Mouse (Mus musculus) MEL (cell line): ENCODE data around the gene Gm10642. TPM values are rescaled to one million over a fixed set of nuclear protein-coding genes. Genes with fewer than 3 reads are reported as not detected.

Experiments
- DNase-seq: peaks from one replicate; pipeline ENCODE4 v3.0.0; 2011; ENCODE audit warnings: low read depth, low spot score
- H3K27ac ChIP-seq: 2 replicates; pipeline ENCODE4 v1.5.1; 2012; ENCODE audit warnings: low read depth, mild to moderate bottlenecking, control low read depth, low read length, moderate library complexity; ENCODE audit not compliant: control insufficient read depth
- H3K27me3 ChIP-seq, 2 experiments: fragments of 150-350 bp in 1 of 2; sonication (generic) in 1 of 2; 2 replicates each; pipeline ENCODE4 v1.6.1; 2012; ENCODE audit warnings: low read length in 2 of 2, mild to moderate bottlenecking in 2 of 2, improper control_type of control experiment in 1 of 2, moderate library complexity in 1 of 2; ENCODE audit not compliant: insufficient read depth in 2 of 2, control insufficient read depth in 1 of 2
- H3K36me3 ChIP-seq, 2 experiments: 2 replicates each; pipeline ENCODE4 v1.6.1; 2012 to 2014; ENCODE audit warnings: low read length in 2 of 2, improper control_type of control experiment in 1 of 2, inconsistent platforms in 1 of 2, mild to moderate bottlenecking in 1 of 2; ENCODE audit not compliant: insufficient read depth in 2 of 2, control insufficient read depth in 1 of 2
- H3K4me1 ChIP-seq, 2 experiments: fragments of 150-350 bp in 1 of 2; sonication (generic) in 1 of 2; 2 replicates each; pipeline ENCODE4 v1.6.1; 2012; ENCODE audit warnings: low read length in 2 of 2, improper control_type of control experiment in 1 of 2, mild to moderate bottlenecking in 1 of 2; ENCODE audit not compliant: insufficient read depth in 2 of 2, control insufficient read depth in 1 of 2
- H3K4me3 ChIP-seq, 2 experiments: fragments of 150-350 bp in 1 of 2; sonication (generic) in 1 of 2; 2 replicates each; pipeline ENCODE4 v1.5.1; 2012; ENCODE audit warnings: low read depth in 2 of 2, low read length in 2 of 2, mild to moderate bottlenecking in 2 of 2, moderate library complexity in 2 of 2, control low read depth in 1 of 2, improper control_type of control experiment in 1 of 2; ENCODE audit not compliant: control insufficient read depth in 1 of 2, insufficient read depth in 1 of 2
- H3K79me2 ChIP-seq: 2 replicates; pipeline ENCODE4 v1.6.1; 2012; ENCODE audit warnings: mild to moderate bottlenecking, low read length, moderate library complexity; ENCODE audit not compliant: control insufficient read depth, poor library complexity, insufficient read depth
- H3K9ac ChIP-seq: 2 replicates; pipeline ENCODE4 v1.6.1; 2012; ENCODE audit warnings: low read depth, mild to moderate bottlenecking, control low read depth, low read length, moderate library complexity; ENCODE audit not compliant: control insufficient read depth, poor library complexity, severe bottlenecking
- H3K9me3 ChIP-seq: fragments of 150-350 bp; sonication (generic); replicated peaks from 2 replicates; pipeline ENCODE4 v1.6.1; 2012; ENCODE audit warnings: mild to moderate bottlenecking, low read length, improper control_type of control experiment, moderate library complexity; ENCODE audit not compliant: insufficient read depth
- CTCF ChIP-seq, 3 experiments: IDR thresholded peaks in 2 of 3; conservative IDR thresholded peaks in 1 of 3; 2 replicates each; pipeline ENCODE4 v1.5.1; 2011 to 2012; ENCODE audit warnings: low read length in 3 of 3, low read depth in 2 of 3, mild to moderate bottlenecking in 2 of 3, improper control_type of control experiment in 1 of 3, inconsistent platforms in 1 of 3, mixed read lengths in 1 of 3, moderate library complexity in 1 of 3; ENCODE audit not compliant: control insufficient read depth in 1 of 3, insufficient read depth in 1 of 3, poor library complexity in 1 of 3, severe bottlenecking in 1 of 3
- ETS1 ChIP-seq: IDR thresholded peaks from 2 replicates; pipeline ENCODE4 v1.6.1; 2012; ENCODE audit warnings: low read depth, mild to moderate bottlenecking, inconsistent platforms, low read length, improper control_type of control experiment, moderate library complexity
- JUND ChIP-seq: IDR thresholded peaks from 2 replicates; pipeline ENCODE4 v1.6.1; 2011; ENCODE audit warnings: low read depth, mild to moderate bottlenecking, improper control_type of control experiment, low read length
- KAT2A ChIP-seq: conservative IDR thresholded peaks from 2 replicates; pipeline ENCODE4 v1.6.1; 2012; ENCODE audit warnings: low read depth, low read length, improper control_type of control experiment, inconsistent platforms
- MAZ ChIP-seq: IDR thresholded peaks from 2 replicates; pipeline ENCODE4 v1.6.1; 2012; ENCODE audit warnings: low read depth, mild to moderate bottlenecking, inconsistent platforms, low read length, improper control_type of control experiment
- MYC ChIP-seq: IDR thresholded peaks from 2 replicates; pipeline ENCODE4 v1.6.1; 2011; ENCODE audit warnings: low read depth, mild to moderate bottlenecking, low read length, improper control_type of control experiment, moderate library complexity
- NRF1 ChIP-seq: IDR thresholded peaks from 2 replicates; pipeline ENCODE4 v1.6.1; 2014; ENCODE audit warnings: low read depth, mild to moderate bottlenecking, inconsistent platforms, low read length, improper control_type of control experiment, moderate library complexity; ENCODE audit not compliant: poor library complexity, insufficient read depth, severe bottlenecking
- POLR2A ChIP-seq, 2 experiments: IDR thresholded peaks; 2 replicates each; pipeline ENCODE4 v1.6.1; 2011 to 2012; ENCODE audit warnings: low read length in 2 of 2, mild to moderate bottlenecking in 2 of 2, control low read depth in 1 of 2, improper control_type of control experiment in 1 of 2, low read depth in 1 of 2, moderate library complexity in 1 of 2; ENCODE audit not compliant: control insufficient read depth in 1 of 2, insufficient read depth in 1 of 2, poor library complexity in 1 of 2
- RAD21 ChIP-seq: IDR thresholded peaks from 2 replicates; pipeline ENCODE4 v1.6.1; 2011; ENCODE audit warnings: mild to moderate bottlenecking, low read depth, low read length, improper control_type of control experiment
- SIN3A ChIP-seq: IDR thresholded peaks from 2 replicates; pipeline ENCODE4 v1.6.1; 2012; ENCODE audit warnings: low read length, improper control_type of control experiment, inconsistent platforms
- SMC3 ChIP-seq: IDR thresholded peaks from 2 replicates; pipeline ENCODE4 v1.6.1; 2011; ENCODE audit warnings: low read depth, low read length, improper control_type of control experiment
- USF1 ChIP-seq: IDR thresholded peaks from 2 replicates; pipeline ENCODE4 v1.6.1; 2014; ENCODE audit warnings: low read depth, mild to moderate bottlenecking, inconsistent platforms, low read length, improper control_type of control experiment, moderate library complexity
- ZC3H11A ChIP-seq: IDR thresholded peaks from 2 replicates; pipeline ENCODE4 v1.6.1; 2012; ENCODE audit warnings: low read depth, mild to moderate bottlenecking, inconsistent platforms, low read length, improper control_type of control experiment
- ZKSCAN1 ChIP-seq: IDR thresholded peaks from 2 replicates; pipeline ENCODE4 v1.6.1; 2012; ENCODE audit warnings: low read depth, mild to moderate bottlenecking, inconsistent platforms, low read length, improper control_type of control experiment, moderate library complexity
- polyA plus RNA-seq, 2 experiments: library from polyadenylated mRNA; stranded (reverse) in 1 of 2; unstranded in 1 of 2; fragments of >175 nt in 1 of 2; fragments of >200 nt in 1 of 2; gene quantifications; 2 replicates each; pipeline versions ENCODE4 v1.2.1 to v1.2.4; 2012; ENCODE audit warnings: low replicate concordance in 2 of 2, low read depth in 1 of 2; ENCODE audit not compliant: insufficient read length in 2 of 2, insufficient read depth in 1 of 2, missing spikeins in 1 of 2
- total RNA-seq: library from RNA; depleted of rRNA; stranded (reverse); fragments of 300-350 nt; gene quantifications from 2 replicates; pipeline ENCODE4 v1.2.3, GENCODE M21; 2012

Gene Gm10642
- total and polyA plus RNA-seq, 3 experiments, result 1.3 TPM; not detected in 1

DNA sequence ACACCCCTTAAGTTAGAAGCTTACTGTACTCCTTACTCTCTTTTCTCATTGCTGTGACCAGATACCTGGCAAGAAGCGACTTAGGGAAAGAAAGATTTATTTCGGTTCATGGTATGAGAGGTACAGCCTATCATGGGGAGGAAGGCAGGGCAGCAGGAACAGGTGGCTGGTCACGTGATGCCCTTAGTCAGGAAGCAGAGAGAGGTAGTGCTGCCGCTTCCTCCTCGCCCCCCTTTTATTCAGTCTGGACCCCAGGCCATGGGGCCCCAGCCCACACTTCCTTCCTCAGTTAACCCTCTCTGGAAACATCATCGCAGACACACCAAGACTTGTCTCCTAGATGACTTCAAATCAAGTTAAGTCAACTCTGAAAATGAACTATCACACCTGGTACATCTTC lies 15.2 kb downstream of the Gm10642 start:
- H3K9me3 ChIP-seq, result no peaks in the 10 kb centered on the region
- TF ChIP-seq USF1, result peak; percentile 82
- no peak for TF ChIP-seq POLR2A (IDR thresholded peaks at IDR 0.05; ENCODE audit: control insufficient read depth in 1 of 2, insufficient read depth in 1 of 2, low read depth in 1 of 2, low read length in 2 of 2, poor library complexity in 1 of 2)
- no peak for TF ChIP-seq ZKSCAN1
- TF ChIP-seq KAT2A, result no peak
- DNase-seq, result no peak
- H3K9ac ChIP-seq, result no peak overlapping the region
- H3K36me3 ChIP-seq, result peaks cover 0 to 29% of the 10 kb centered on the region in 2 experiments; a peak in 2 of 4 replicates
- no peak overlapping the region for H3K4me3 ChIP-seq
- H3K79me2 ChIP-seq, result no peaks in the 10 kb centered on the region
- no peak overlapping the region for H3K27ac ChIP-seq
- H3K4me1 ChIP-seq, result peaks cover 12 to 28% of the 10 kb centered on the region in 2 experiments
- no peaks in the 10 kb centered on the region for H3K27me3 ChIP-seq

DNA sequence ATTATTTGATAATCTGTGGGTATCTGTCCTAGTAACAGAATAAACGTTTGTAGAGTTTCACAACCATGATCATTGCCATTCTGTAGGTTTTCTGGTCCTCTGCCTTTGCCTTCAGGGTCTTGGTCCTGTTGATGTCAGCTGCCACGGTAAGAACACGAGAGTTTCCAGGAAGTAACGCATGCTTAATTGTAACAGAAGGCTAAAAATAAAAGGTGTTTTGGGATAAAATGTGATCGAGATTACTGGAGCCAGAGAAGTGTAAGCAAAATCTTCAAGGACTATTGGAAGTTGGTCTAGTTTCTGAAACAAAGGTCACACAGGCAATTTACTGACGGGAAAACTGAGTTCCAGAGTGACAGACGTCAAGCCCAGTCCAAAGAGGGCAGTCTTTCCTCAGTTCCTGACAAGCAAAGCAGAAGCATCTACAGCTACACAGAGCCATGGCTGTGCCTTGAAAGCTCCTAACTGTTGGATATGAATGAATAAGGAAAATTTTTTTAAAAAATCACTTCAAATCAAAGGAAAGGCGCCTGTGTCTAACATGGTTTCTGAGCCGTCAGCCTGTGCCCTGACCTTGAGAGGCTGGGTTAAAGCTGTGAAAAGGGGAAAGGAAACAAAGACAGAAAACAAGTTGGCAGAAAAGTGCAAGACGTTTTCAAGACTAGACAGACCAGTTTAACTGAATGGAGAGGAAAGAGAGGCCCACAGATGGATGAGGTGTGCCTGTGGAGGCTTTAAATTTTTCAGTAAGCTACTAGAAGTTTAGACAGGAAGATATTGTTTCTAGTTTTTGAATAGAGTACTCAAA lies 15.9 kb downstream of the Gm10642 start:
- Histone ChIP-seq H3K4me3 (no peak overlapping the region), H3K4me1 (peaks cover 12 to 28% of the 10 kb centered on the region in 2 experiments), H3K79me2 (no peaks in the 10 kb centered on the region), H3K27me3 (no peaks in the 10 kb centered on the region), H3K27ac (no peak overlapping the region), H3K9ac (no peak overlapping the region), H3K9me3 (no peaks in the 10 kb centered on the region), H3K36me3 (peaks cover 0 to 30% of the 10 kb centered on the region in 2 experiments; a peak in 2 of 4 replicates)
- no peak for TF ChIP-seq NRF1
- peak; percentile 62 for TF ChIP-seq RAD21
- TF ChIP-seq CTCF (IDR thresholded peaks at IDR 0.05 in 2 of 3, conservative IDR thresholded peaks at IDR 0.05 in 1 of 3; ENCODE audit: control insufficient read depth in 1 of 3, insufficient read depth in 1 of 3, low read depth in 2 of 3, low read length in 3 of 3, poor library complexity in 1 of 3, severe bottlenecking in 1 of 3), result peak in 2 of 3 experiments; percentile 18 to 54; a peak in 3 of 6 replicates
- TF ChIP-seq ZC3H11A, result peak; percentile 45
- peak; percentile 42 for TF ChIP-seq SMC3
- TF ChIP-seq ETS1, result no peak
- no peak for TF ChIP-seq KAT2A
- no peak for DNase-seq

DNA sequence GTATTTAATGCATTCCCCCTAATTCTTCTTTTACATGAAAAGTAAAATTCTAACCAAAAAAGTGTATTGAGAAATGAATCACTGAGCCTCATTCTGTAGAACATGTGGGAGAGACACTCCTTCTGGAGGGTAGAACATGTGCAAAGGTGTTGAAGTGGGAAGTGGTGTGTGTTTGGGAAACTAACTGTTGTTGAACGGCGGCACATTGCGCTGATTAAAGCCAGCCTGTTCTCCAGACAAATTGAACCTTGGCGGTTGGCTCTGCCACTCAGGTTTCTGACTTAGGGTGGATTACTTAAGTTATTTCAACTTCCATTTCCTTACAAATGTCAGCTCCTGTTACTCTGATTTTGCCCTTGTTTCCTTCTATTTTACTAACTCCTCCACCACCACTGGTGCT lies 17.6 kb downstream of the Gm10642 start:
- Histone ChIP-seq H3K27me3 (no peaks in the 10 kb centered on the region), H3K79me2 (peaks cover 2% of the 10 kb centered on the region; the same call in 1 of the 2 replicates), H3K9ac (no peak overlapping the region), H3K4me1 (peaks cover 16 to 27% of the 10 kb centered on the region in 2 experiments), H3K4me3 (no peak overlapping the region), H3K9me3 (no peaks in the 10 kb centered on the region), H3K27ac (no peak overlapping the region), H3K36me3 (peaks cover 0 to 35% of the 10 kb centered on the region in 2 experiments; a peak in 2 of 4 replicates)
- DNase-seq, result no peak
- TF ChIP-seq JUND (no peak), RAD21 (no peak), SIN3A (no peak), ZC3H11A (no peak), NRF1 (no peak), MYC (no peak), MAZ (no peak)
